Mouse (Mus musculus) kidney, adult 2 months (tissue): ENCODE measurements around the gene Zswim4.

Source experiments
- CTCF ChIP-seq: fragments of 200-500 bp; conservative IDR thresholded peaks from 2 replicates; pipeline ENCODE4 v1.5.1; 2011; ENCODE audit warnings: low read depth, mild to moderate bottlenecking, control low read depth, low read length, moderate library complexity, mixed read lengths; ENCODE audit not compliant: insufficient read depth, insufficient read length
- POLR2A ChIP-seq: fragments of 200-500 bp; IDR thresholded peaks from one replicate; pipeline ENCODE4 v1.6.1; 2011; ENCODE audit warnings: low read depth, low read length, control low read depth

DNA sequence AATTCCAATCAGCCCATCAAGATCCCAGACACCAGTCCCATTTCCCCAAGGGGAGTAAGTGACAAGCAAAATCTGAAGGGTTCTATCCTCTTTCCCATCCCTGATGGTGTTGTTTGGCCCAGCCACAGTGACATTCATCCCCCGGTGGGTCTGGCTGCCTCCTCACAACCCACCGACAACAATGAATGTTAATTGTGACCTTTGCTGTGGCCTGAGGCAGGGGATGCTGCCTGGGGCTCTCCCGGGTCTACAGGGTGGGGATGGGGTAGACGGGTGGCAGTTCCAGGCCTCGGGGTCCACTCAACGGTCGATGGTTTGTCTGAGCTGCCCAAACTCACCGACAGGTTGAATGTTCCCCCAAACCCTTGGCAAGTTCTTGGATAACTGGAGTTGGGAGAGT lies 58.3 kb downstream of the Zswim4 start:
- TF ChIP-seq POLR2A (no peak), CTCF (no peak)
